Mouse (Mus musculus): ENCODE data around the gene Zpbp2. TPM values are rescaled to one million over a fixed set of nuclear protein-coding genes. Genes with fewer than 3 reads are reported as not detected.

Zpbp2 gene
- polyA plus RNA-seq, 1 experiment from 2014 or later = 0.15 TPM

DNA sequence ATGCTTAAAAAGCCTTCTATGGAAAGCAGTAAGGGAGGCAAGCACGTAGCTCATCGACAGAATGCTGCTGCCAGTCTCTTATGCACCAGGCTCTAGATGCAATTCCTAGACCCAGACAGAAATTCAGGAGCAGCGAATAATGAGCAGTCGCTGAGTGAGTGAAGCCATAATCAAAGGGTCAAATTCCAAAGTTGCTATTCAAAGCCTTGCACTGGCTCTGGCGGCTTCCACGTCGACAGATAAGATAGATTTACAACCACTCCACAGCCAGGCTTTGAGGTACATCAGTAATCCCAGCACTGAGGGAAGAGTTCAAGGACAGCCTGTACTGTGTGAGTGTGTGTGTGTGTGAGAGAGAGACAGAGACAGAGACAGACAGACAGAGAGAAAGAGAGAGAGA, 10.0 kb downstream of the Zpbp2 start:
- no peaks in the 10 kb centered on the region for H3K36me3 ChIP-seq
- 0 out of 2 replicates have a peak overlapping the region, but pooled peaks have one; percentile 21 for H3K9ac ChIP-seq
- 0 out of 2 replicates have a peak overlapping the region, but pooled peaks have one; percentile 3 for H3K4me2 ChIP-seq
- no peaks in the 10 kb centered on the region for H3K9me3 ChIP-seq
- no peak for ATAC-seq (ENCODE audit: extremely low read depth, insufficient number of reproducible peaks, low FRiP score, low TSS enrichment)
- peak overlapping the region; percentile 49; the same call in 1 of the 2 replicates for H3K27ac ChIP-seq (replicated peaks)
- 13% methylated on average over 7 of the region's 7 CpGs for WGBS
- no peaks in the 10 kb centered on the region; the same call in none of the 2 replicates for H3K27me3 ChIP-seq (replicated peaks)
- no peak overlapping the region for H3K4me3 ChIP-seq
- peaks cover 21% of the 10 kb centered on the region for H3K4me1 ChIP-seq

DNA sequence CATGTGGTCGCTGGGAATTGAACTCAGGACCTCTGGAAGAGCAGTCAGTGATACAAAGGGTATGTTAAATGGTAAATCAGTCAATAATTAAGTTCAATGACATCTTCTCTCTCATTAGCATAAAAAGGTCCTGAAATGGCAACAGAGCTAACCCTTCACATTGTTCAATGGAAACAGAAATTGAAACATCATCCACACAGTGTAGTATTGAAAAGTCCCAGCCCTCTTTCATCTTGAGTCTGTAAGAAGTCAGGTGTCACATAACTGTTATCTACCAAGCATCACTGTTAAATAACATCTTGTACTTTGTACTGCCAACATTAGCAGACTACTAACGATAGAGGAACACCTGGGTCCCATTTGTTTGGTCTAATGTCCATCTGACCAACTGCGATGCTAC, 12.1 kb downstream of the Zpbp2 start:
- no peak for ATAC-seq (ENCODE audit: extremely low read depth, insufficient number of reproducible peaks, low FRiP score, low TSS enrichment)
- 80% methylated on average over 3 of the region's 3 CpGs for WGBS
- H3K9ac ChIP-seq = no peak overlapping the region

DNA sequence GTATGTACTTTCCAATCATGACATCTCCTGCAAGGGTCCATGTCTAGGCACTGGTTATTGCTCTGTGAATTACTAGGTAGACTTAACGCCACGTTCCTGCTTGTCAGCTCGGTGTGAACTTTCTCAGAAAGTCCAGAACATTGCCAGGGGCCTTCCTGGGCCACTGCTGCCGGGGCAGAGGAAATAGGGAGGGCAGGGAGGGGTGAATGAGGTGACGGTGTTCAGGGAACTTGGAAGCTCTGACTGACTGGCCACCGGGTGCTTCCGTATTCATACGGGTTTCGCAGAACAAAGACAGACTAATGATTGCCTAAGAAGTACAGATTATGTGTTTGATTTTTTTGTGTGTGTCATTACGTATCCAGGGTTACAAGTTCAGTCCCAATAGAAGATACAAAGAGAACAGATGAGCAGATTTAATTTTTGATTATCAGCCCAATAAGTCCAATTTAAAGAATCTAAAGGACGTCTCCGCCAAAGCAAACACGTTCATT, 13.1 kb downstream of the Zpbp2 start:
- Histone ChIP-seq H3K4me3 (no peak overlapping the region), H3K27ac (replicated peaks) (no peak overlapping the region), H3K9ac (no peak overlapping the region), H3K36me3 (no peaks in the 10 kb centered on the region), H3K27me3 (replicated peaks) (no peaks in the 10 kb centered on the region; the same call in 1 of the 2 replicates), H3K4me1 (peaks cover 21% of the 10 kb centered on the region), H3K9me3 (peaks cover 3% of the 10 kb centered on the region), H3K4me2 (no peak overlapping the region)
- no peak for ATAC-seq (ENCODE audit: extremely low read depth, insufficient number of reproducible peaks, low FRiP score, low TSS enrichment)
- WGBS = 68% methylated on average over 13 of the region's 13 CpGs

More for the DNA sequence above, 12.1 kb downstream of the Zpbp2 start:
- Histone ChIP-seq H3K4me1 (peaks cover 21% of the 10 kb centered on the region), H3K4me3 (no peak overlapping the region), H3K36me3 (no peaks in the 10 kb centered on the region), H3K4me2 (no peak overlapping the region), H3K9me3 (no peaks in the 10 kb centered on the region), H3K27ac (replicated peaks) (no peak overlapping the region), H3K27me3 (replicated peaks) (no peaks in the 10 kb centered on the region; the same call in none of the 2 replicates)

DNA sequence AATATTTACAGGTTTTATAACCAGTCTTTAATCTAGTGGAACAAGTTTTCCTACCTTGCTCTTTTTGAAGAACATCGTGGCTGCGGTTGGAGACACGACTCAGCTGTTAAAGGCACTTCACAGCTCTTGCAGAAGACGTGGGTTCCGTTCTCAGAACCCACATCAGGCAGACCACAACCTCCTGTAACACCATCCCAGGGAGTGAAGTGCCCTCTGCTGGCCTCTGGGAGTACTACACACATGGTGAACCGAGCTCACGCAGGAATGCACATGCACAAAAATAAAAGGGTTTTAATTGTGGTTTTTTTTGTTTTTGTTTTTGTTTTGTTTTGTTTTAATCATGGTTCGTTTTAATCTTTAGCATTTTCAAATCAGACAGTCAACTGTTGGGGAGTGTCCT, 17.4 kb downstream of the Zpbp2 start:
- Histone ChIP-seq H3K9me3 (peaks cover 3% of the 10 kb centered on the region), H3K4me2 (no peak overlapping the region), H3K36me3 (no peaks in the 10 kb centered on the region), H3K4me1 (peaks cover 4% of the 10 kb centered on the region; the same call in 1 of the 2 replicates), H3K27ac (replicated peaks) (no peak overlapping the region), H3K4me3 (no peak overlapping the region), H3K9ac (no peak overlapping the region), H3K27me3 (replicated peaks) (no peaks in the 10 kb centered on the region)
- 81% methylated on average over 8 of the region's 8 CpGs for WGBS
- no peak for ATAC-seq (ENCODE audit: extremely low read depth, insufficient number of reproducible peaks, low FRiP score, low TSS enrichment)

DNA sequence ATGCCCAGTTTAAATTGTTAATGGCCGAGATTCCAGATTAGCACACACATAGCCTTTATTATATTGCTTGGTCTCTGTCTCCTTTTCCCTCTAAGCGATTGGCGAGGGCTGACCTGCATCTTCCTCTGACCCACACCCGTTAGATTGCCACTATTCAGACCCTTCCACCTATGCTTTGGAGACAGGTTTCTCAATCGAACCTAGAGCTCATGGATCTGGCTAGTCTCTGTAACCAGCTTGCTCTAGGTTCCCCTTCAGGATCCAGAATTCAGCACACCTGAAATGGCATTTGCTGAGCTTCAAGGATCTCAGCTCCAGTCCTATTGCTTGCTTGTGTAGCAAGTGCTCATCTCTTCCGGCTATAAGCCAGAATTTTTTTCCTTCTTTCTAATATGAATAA, 18.6 kb downstream of the Zpbp2 start:
- ATAC-seq (ENCODE audit: extremely low read depth, insufficient number of reproducible peaks, low FRiP score, low TSS enrichment) = no peak
- H3K27ac ChIP-seq (replicated peaks) = no peak overlapping the region
- H3K36me3 ChIP-seq = no peaks in the 10 kb centered on the region
- H3K4me3 ChIP-seq = no peak overlapping the region
- H3K4me2 ChIP-seq = no peak overlapping the region
- no peak overlapping the region for H3K9ac ChIP-seq
- peaks cover 3% of the 10 kb centered on the region for H3K9me3 ChIP-seq
- 73% methylated on average over 6 of the region's 6 CpGs for WGBS
- H3K27me3 ChIP-seq (replicated peaks) = no peaks in the 10 kb centered on the region
- no peaks in the 10 kb centered on the region for H3K4me1 ChIP-seq

DNA sequence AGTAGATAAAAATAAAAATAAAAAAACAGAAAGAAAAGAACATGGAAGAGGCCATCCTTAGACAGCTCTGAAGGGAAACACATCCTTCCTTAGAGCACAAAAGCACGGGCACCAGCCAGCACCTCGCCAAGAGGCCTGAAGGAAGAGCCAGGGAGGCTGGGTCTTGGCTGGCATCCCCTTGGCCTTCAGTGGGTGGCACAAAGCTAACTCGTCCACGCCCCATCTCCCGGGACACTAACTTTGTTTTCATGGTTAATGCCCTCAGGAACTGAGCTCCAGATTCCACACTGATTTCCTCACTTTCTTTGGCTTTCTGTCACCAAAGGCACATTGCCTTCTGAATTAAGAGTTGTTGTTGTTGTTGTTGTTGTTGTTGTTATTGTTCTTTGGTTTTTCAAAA, 26.9 kb downstream of the Zpbp2 start:
- Histone ChIP-seq H3K27ac (replicated peaks) (no peak overlapping the region), H3K9me3 (no peaks in the 10 kb centered on the region), H3K4me2 (no peak overlapping the region), H3K4me3 (no peak overlapping the region), H3K27me3 (replicated peaks) (no peaks in the 10 kb centered on the region), H3K9ac (no peak overlapping the region), H3K4me1 (peaks cover 33% of the 10 kb centered on the region), H3K36me3 (peaks cover 25% of the 10 kb centered on the region)
- no peak for ATAC-seq (ENCODE audit: extremely low read depth, insufficient number of reproducible peaks, low FRiP score, low TSS enrichment)
- 82% methylated on average over 5 of the region's 5 CpGs for WGBS

DNA sequence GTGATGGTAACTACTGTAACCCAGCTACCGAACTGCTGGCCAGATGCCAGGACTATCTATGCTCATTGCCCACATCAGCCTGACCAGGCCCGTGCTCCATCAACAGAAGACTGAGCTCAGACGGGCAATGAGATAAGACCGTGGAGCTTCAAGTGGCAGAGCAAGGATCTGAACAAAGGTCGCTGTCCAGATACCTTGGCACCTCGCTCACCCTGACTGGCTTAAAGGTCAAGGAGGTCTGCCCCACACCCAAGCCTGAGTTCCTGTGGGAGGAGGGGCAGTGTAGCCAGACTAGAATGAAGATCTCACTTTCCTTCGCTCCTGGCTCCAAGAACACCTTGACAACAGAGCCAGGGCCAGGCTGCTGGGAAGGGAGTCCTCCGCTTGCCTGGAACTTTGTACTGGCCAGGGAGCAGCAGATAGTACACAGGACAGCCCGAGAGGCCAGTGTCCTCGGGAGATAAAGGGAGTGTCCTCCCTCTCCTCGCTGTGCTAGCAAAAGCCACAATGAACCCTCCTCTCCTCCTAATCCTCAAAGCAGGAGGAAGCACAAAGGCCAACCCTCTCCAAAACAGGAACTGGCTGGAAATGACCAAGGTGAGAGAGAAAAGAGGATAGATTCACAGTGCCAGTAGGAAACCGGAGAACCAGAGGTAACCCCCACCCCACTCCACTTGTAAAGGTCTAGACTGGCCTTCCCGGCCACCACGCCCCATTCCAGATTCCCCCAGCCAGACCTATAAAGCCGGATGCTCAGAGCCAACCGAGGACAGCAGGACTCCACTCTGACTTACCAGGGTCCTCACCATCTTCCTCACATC, 29.6 kb downstream of the Zpbp2 start:
- H3K27me3 ChIP-seq (replicated peaks) = no peaks in the 10 kb centered on the region
- peak overlapping the region; percentile 94 for H3K4me2 ChIP-seq
- peak overlapping the region; percentile 18 for H3K4me3 ChIP-seq
- ATAC-seq (ENCODE audit: extremely low read depth, insufficient number of reproducible peaks, low FRiP score, low TSS enrichment) = no peak
- H3K36me3 ChIP-seq = peaks cover 41% of the 10 kb centered on the region
- H3K9ac ChIP-seq = peak overlapping the region; percentile 62
- 31% methylated on average over 16 of the region's 16 CpGs for WGBS
- H3K27ac ChIP-seq (replicated peaks) = peak overlapping the region; percentile 76
- peaks cover 60% of the 10 kb centered on the region for H3K4me1 ChIP-seq
- no peaks in the 10 kb centered on the region for H3K9me3 ChIP-seq

DNA sequence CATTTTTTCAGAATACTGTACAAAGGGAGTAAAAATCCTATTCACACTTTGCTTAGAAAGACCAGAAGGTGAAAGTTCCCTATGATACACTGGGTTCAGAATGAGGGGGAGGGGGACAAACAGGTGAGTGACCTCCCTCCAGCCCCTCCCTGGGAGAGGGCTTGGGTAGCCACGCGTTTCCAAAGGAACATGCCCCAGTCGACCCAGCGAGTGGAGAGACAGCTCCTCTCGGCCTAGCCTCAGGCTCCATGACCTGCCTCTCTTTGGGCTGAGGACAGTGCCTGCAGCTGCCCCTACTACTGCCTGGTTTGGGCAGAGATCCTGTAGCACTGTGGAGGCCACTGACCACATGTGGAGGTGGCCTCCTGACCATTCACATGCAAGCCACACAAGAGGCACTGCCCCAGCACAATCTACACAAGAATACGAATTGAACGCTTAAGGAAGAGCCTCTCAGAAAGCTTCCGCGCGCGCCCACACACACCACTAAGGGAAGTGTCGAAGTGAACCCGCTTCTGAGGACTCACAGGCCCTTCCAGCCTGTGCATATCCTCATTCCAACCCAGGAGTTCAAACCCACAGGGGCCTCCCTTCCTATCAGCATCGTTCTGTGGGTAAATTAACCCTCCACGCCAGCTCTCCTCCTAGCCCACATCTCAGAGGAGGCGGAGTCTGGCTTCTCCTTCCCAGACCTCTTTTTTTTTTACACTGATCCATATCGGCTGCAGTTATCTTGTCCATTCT, 30.6 kb downstream of the Zpbp2 start:
- Histone ChIP-seq H3K9ac (peak overlapping the region; percentile 62), H3K27ac (replicated peaks) (peak overlapping the region; percentile 76), H3K4me3 (peak overlapping the region; percentile 18), H3K4me1 (peaks cover 69% of the 10 kb centered on the region), H3K27me3 (replicated peaks) (no peaks in the 10 kb centered on the region), H3K4me2 (peak overlapping the region; percentile 94), H3K36me3 (peaks cover 41% of the 10 kb centered on the region), H3K9me3 (no peaks in the 10 kb centered on the region)
- WGBS = 48% methylated on average over 17 of the region's 17 CpGs
- ATAC-seq (ENCODE audit: extremely low read depth, insufficient number of reproducible peaks, low FRiP score, low TSS enrichment) = no peak

DNA sequence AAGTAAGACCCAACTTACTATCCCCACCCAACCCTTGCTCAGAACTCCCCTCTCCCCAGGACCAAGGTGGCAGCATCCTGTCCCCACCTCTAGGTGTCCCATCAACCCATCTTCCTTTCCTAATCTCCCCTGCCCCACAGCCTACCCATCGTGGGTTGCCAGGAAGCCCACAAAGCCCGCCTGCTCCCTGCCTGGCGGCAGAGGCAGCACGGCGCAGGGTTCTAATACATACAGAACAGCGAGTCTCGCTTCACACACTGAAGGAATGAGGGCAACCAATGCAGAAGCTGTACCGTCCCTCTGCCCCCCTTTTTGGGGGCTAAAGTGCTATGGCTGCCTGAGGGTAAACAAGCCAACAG, 31.1 kb downstream of the Zpbp2 start:
- Histone ChIP-seq H3K4me1 (peaks cover 69% of the 10 kb centered on the region), H3K9ac (peak overlapping the region; percentile 62), H3K36me3 (peaks cover 41% of the 10 kb centered on the region), H3K9me3 (no peaks in the 10 kb centered on the region), H3K4me3 (peak overlapping the region; percentile 17), H3K27me3 (replicated peaks) (no peaks in the 10 kb centered on the region), H3K4me2 (peak overlapping the region; percentile 94), H3K27ac (replicated peaks) (peak overlapping the region; percentile 76)
- 70% methylated on average over 8 of the region's 8 CpGs for WGBS
- ATAC-seq (ENCODE audit: extremely low read depth, insufficient number of reproducible peaks, low FRiP score, low TSS enrichment) = no peak

DNA sequence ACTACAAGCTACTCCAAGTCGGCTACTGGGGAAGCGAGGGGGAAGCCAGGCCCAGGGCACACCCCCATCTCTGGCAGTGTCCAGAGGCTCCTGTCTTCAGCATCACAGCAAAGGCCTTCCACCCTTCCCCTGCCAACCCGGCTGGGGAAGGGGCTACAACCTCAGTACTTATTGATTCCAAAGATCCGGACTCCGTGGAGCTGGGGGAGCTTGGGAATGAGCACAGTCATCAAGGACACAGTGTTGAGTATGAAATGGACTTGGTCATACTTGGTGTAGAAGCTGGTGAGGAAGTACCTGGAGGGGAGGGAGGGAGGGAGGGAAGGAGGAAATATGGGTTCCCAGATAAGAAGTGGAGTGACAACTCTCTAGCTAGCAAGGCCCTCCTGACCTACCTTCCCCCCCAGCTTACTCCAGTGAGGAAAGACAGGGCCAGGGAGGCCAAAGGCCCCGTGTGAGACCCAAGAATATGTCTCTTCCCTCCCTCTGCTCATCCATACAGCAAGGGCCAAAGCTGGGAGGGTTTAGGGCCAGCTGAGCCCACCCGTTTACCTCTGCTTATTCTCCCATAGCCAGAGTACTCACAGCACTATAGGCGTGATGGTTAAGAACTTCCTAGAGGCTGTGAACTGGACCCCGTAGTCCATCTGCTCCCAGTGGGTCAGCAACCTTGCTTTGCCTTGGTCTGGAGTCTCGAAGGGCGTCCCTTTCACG, 31.8 kb downstream of the Zpbp2 start:
- Histone ChIP-seq H3K4me3 (peak overlapping the region; percentile 17), H3K4me2 (peak overlapping the region; percentile 94), H3K4me1 (peaks cover 74% of the 10 kb centered on the region), H3K9ac (peak overlapping the region; percentile 62), H3K36me3 (peaks cover 41% of the 10 kb centered on the region), H3K27me3 (replicated peaks) (no peaks in the 10 kb centered on the region), H3K27ac (replicated peaks) (peak overlapping the region; percentile 76), H3K9me3 (no peaks in the 10 kb centered on the region)
- 81% methylated on average over 12 of the region's 12 CpGs for WGBS
- ATAC-seq (ENCODE audit: extremely low read depth, insufficient number of reproducible peaks, low FRiP score, low TSS enrichment) = no peak

DNA sequence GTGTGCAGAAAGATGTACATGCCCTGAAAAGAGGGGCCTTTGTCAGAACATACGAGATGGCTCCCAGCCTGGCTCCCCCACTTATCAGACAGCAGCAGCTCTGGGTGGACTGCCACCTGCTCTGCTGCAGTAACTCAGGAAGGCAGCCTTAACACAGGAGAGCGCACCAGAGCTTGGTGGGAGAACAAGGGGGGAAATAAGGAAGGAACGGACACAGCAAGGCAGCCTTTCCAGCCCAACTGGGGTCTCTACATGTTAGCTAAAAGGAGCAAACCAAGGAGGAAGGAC, 32.3 kb downstream of the Zpbp2 start:
- WGBS = 65% methylated on average over 3 of the region's 3 CpGs

More for the DNA sequence above, 32.3 kb downstream of the Zpbp2 start:
- H3K4me2 ChIP-seq = peak overlapping the region; percentile 94
- peak overlapping the region; percentile 76 for H3K27ac ChIP-seq (replicated peaks)
- H3K9ac ChIP-seq = 0 out of 2 replicates have a peak overlapping the region, but pooled peaks have one; percentile 47
- 0 out of 2 replicates have a peak overlapping the region, but pooled peaks have one; percentile 11 for H3K4me3 ChIP-seq
- peaks cover 41% of the 10 kb centered on the region for H3K36me3 ChIP-seq
- peaks cover 79% of the 10 kb centered on the region for H3K4me1 ChIP-seq
- no peak for ATAC-seq (ENCODE audit: extremely low read depth, insufficient number of reproducible peaks, low FRiP score, low TSS enrichment)
- H3K9me3 ChIP-seq = no peaks in the 10 kb centered on the region
- no peaks in the 10 kb centered on the region for H3K27me3 ChIP-seq (replicated peaks)

All from heart, embryonic 13.5 days (tissue).